Mouse (Mus musculus): ENCODE measurements around the gene Krtap16-1.

GRCm38 (mm10) chr11:99964213-99964612, 22.2 kb downstream of the Krtap16-1 start:
- TF ChIP-seq POLR2A (IDR thresholded peaks at IDR 0.05; ENCODE audit: insufficient read depth, low read depth, low read length), result no peak
- no peak for TF ChIP-seq CTCF (IDR thresholded peaks at IDR 0.05)

Measured in heart, adult 2 months (tissue).